Comparison of ENCODE assay signal across 9 mouse cellular contexts in genomic region chr3:127161085-127161837, GRCm38 (mm10).
DNase-seq lines count a peak whose midpoint lies in the region; ATAC-seq and TF ChIP-seq lines count a peak whose summit lies in the region.
"Had no signal": no experiment of that assay in that cellular context is flagged by ENCODE, and none has a peak within 500 bp of the region (broad histone marks: within the 10 kb centered on the region; RNA-seq: fewer than 3 reads in every experiment).

No protein-coding gene starts in this region.

- DNase-seq in gastrocnemius, adult 2 months = no peak
- DNase-seq in gastrocnemius, postnatal 14 days = no peak
- DNase-seq in ES-E14 (ENCODE audit: low read depth, low spot score) = no peak
- no peak for DNase-seq in liver, postnatal 0 days
- no peak for DNase-seq in right cerebral cortex, postnatal 4 days
- no peak for DNase-seq in frontal cortex, postnatal 36 days (ENCODE audit: low spot score in 2 of 2)
- DNase-seq in thymus, postnatal 36 days = no peak

- peak overlapping the region; percentile 100 for H3K4me2 ChIP-seq in forebrain, embryonic 15.5 days (replicated peaks)
- peak overlapping the region; percentile 73 for H3K4me2 ChIP-seq in liver, postnatal 0 days (ENCODE audit: low read depth, low read length)

- TF ChIP-seq EP300 in liver, postnatal 0 days (IDR thresholded peaks at IDR 0.05; ENCODE audit: low read depth) = no peak

- peak overlapping the region; percentile 80 for H3K4me3 ChIP-seq in gastrocnemius, adult 2 months
- peak overlapping the region; percentile 68 for H3K4me3 ChIP-seq in ES-E14 (ENCODE audit: insufficient read depth in 1 of 2, low read depth in 1 of 2, low read length in 2 of 2, poor library complexity in 1 of 2, severe bottlenecking in 1 of 2)
- H3K4me3 ChIP-seq in forebrain, embryonic 15.5 days = peak overlapping the region; percentile 59
- peak overlapping the region; percentile 57 for H3K4me3 ChIP-seq in liver, postnatal 0 days (ENCODE audit: low read depth, low read length)

- H3K27me3 ChIP-seq in forebrain, embryonic 15.5 days = no peaks in the 10 kb centered on the region
- H3K27me3 ChIP-seq in liver, postnatal 0 days (ENCODE audit: insufficient read depth, low read length) = 0 out of 2 replicates have a peak, but pooled peaks cover 14% of the 10 kb centered on the region
- H3K27me3 ChIP-seq: CH12.LX had no signal

- no peak for TF ChIP-seq CTCF in gastrocnemius, adult 2 months (IDR thresholded peaks at IDR 0.05)
- no peak for TF ChIP-seq CTCF in liver, postnatal 0 days (IDR thresholded peaks at IDR 0.05; ENCODE audit: low read depth)

- H3K36me3 ChIP-seq in ES-E14 (ENCODE audit: control insufficient read depth, insufficient read depth, low read length, poor library complexity, severe bottlenecking) = no peaks in the 10 kb centered on the region
- H3K36me3 ChIP-seq in forebrain, embryonic 15.5 days = no peaks in the 10 kb centered on the region
- no peaks in the 10 kb centered on the region for H3K36me3 ChIP-seq in liver, postnatal 0 days (replicated peaks; ENCODE audit: insufficient read depth, low read length)

- intact Hi-C loops in gastrocnemius, adult 2 months (cut with DNase I) = no loop called here
- intact Hi-C loops in gastrocnemius, postnatal 14 days (cut with DNase I; ENCODE audit: low total_unique reads) = no loop called here

- ATAC-seq in forebrain, embryonic 15.5 days (replicated peaks) = no peak
- no peak for ATAC-seq in liver, postnatal 0 days

- in situ Hi-C loops in ES-E14 (cut with MboI; ENCODE audit: low sequenced_read_pairs in 2 of 2, unreplicated experiment in 2 of 2) = no loop called here

- no peaks in the 10 kb centered on the region for H3K9me3 ChIP-seq in ES-E14 (ENCODE audit: control insufficient read depth, insufficient read depth, low read depth, low read length)
- no peaks in the 10 kb centered on the region for H3K9me3 ChIP-seq in forebrain, embryonic 15.5 days
- H3K9me3 ChIP-seq in liver, postnatal 0 days (ENCODE audit: low read length) = no peaks in the 10 kb centered on the region

- H3K27ac ChIP-seq in gastrocnemius, adult 2 months = peak overlapping the region; percentile 25
- no peak overlapping the region for H3K27ac ChIP-seq in ES-E14 (ENCODE audit: insufficient read depth, low read depth, low read length, poor library complexity, severe bottlenecking)
- H3K27ac ChIP-seq in forebrain, embryonic 15.5 days (replicated peaks) = peak overlapping the region; percentile 44; the same call in 1 of the 2 replicates
- H3K27ac ChIP-seq in liver, postnatal 0 days (ENCODE audit: low read depth) = no peak overlapping the region

- no peaks in the 10 kb centered on the region for H3K4me1 ChIP-seq in ES-E14 (ENCODE audit: control insufficient read depth in 2 of 2, insufficient read depth in 2 of 2, low read length in 2 of 2, poor library complexity in 1 of 2)
- peaks cover 21% of the 10 kb centered on the region for H3K4me1 ChIP-seq in forebrain, embryonic 15.5 days
- no peaks in the 10 kb centered on the region for H3K4me1 ChIP-seq in liver, postnatal 0 days (ENCODE audit: insufficient read depth)

- 5% methylated on average over 23 of the region's 23 CpGs for WGBS in forebrain, embryonic 15.5 days
- WGBS in liver, postnatal 0 days (ENCODE audit: insufficient replicate concordance) = 6% methylated on average over 23 of the region's 23 CpGs

- H3K9ac ChIP-seq in ES-E14 (ENCODE audit: insufficient read depth, low read depth, low read length, poor library complexity, severe bottlenecking) = no peak overlapping the region; the same call in 1 of the 2 replicates
- peak overlapping the region; percentile 63 for H3K9ac ChIP-seq in forebrain, embryonic 15.5 days (replicated peaks)
- H3K9ac ChIP-seq in liver, postnatal 0 days (replicated peaks) = peak overlapping the region; percentile 18; the same call in 1 of the 2 replicates

TF ChIP-seq in ES-E14, 5 proteins besides CTCF, POLR2A, EP300 and RAD21:
- no peak for TF ChIP-seq ZC3H11A (IDR thresholded peaks at IDR 0.05; ENCODE audit: borderline replicate concordance, low read depth, low read length)
- TF ChIP-seq HCFC1 (IDR thresholded peaks at IDR 0.05; ENCODE audit: borderline replicate concordance, insufficient read depth, low read length) = no peak
- TF ChIP-seq ZNF384 (IDR thresholded peaks at IDR 0.05; ENCODE audit: low read depth, low read length) = no peak
- TF ChIP-seq CHD2 (IDR thresholded peaks at IDR 0.05; ENCODE audit: low read depth, low read length) = no peak
- no peak for TF ChIP-seq MAFK (IDR thresholded peaks at IDR 0.05; ENCODE audit: insufficient read depth, low read depth, low read length)

Comparison
In these comparisons a context has a peak if more than half of its experiments do, and no peak if none do; other contexts are left out.
1. H3K27ac ChIP-seq: peak in gastrocnemius, adult 2 months (single experiment) and forebrain, embryonic 15.5 days (single experiment); none in ES-E14 (single experiment) and liver, postnatal 0 days (single experiment).
2. Peak in every context shown above with its lines, with median percentiles within 50 percentile points of each other: H3K4me3 ChIP-seq.